Mouse (Mus musculus) thymus, adult 2 months (tissue): ENCODE results near the gene Ankrd36. TPM values are rescaled to one million over a fixed set of nuclear protein-coding genes. Genes with fewer than 3 reads are reported as not detected.

ENCODE experiments used
- DNase-seq: peaks from one replicate; pipeline ENCODE4 v3.0.0; 2021
- H3K27ac ChIP-seq: fragments of 200-500 bp; 2 replicates; pipeline ENCODE4 v1.5.1; 2012; ENCODE audit warnings: low read length, control low read depth; ENCODE audit not compliant: control insufficient read depth, insufficient read depth
- H3K27me3 ChIP-seq: fragments of 200-500 bp; 2 replicates; pipeline ENCODE4 v1.6.1; 2012; ENCODE audit warnings: mild to moderate bottlenecking, low read length, moderate library complexity, mixed read lengths; ENCODE audit not compliant: control insufficient read depth, insufficient read depth
- H3K36me3 ChIP-seq: fragments of 200-500 bp; 2 replicates; pipeline ENCODE4 v1.6.1; 2012; ENCODE audit warnings: mild to moderate bottlenecking, low read length, moderate library complexity; ENCODE audit not compliant: control insufficient read depth, insufficient read depth
- H3K4me1 ChIP-seq: fragments of 200-500 bp; replicated peaks from 2 replicates; pipeline ENCODE4 v1.6.1; 2012; ENCODE audit warnings: low read length; ENCODE audit not compliant: control insufficient read depth, insufficient read depth
- H3K4me3 ChIP-seq: fragments of 200-500 bp; 2 replicates; pipeline ENCODE4 v1.5.1; 2012; ENCODE audit warnings: mild to moderate bottlenecking, low read length, control low read depth, moderate library complexity; ENCODE audit not compliant: control insufficient read depth, insufficient read depth
- CTCF ChIP-seq: fragments of 200-500 bp; IDR thresholded peaks from 2 replicates; pipeline ENCODE4 v1.5.1; 2012; ENCODE audit warnings: mild to moderate bottlenecking, control low read depth, low read length, moderate library complexity, borderline replicate concordance; ENCODE audit not compliant: control insufficient read depth, poor library complexity, insufficient read depth; ENCODE audit errors: extremely low read depth
- POLR2A ChIP-seq: fragments of 200-500 bp; IDR thresholded peaks from 2 replicates; pipeline ENCODE4 v1.6.1; 2012; ENCODE audit warnings: mild to moderate bottlenecking, low read length, control low read depth, moderate library complexity; ENCODE audit not compliant: control insufficient read depth, poor library complexity, insufficient read depth; ENCODE audit errors: extremely low read depth
- WGBS: fragments of 180-500 bp; shearing (Covaris S2); methylation state at CpG from one replicate; pipeline ENCODE4 v1.1.7; 2018; 5-methylcytosine and 5-hydroxymethylcytosine counted together
- polyA plus RNA-seq: library from polyadenylated mRNA; depleted of rRNA; stranded (reverse); fragments of >200 nt; gene quantifications from 2 replicates; pipeline ENCODE4 v1.2.3, GENCODE M21; 2012

Gene Ankrd36
- polyA plus RNA-seq, 1 experiment = not detected

DNA sequence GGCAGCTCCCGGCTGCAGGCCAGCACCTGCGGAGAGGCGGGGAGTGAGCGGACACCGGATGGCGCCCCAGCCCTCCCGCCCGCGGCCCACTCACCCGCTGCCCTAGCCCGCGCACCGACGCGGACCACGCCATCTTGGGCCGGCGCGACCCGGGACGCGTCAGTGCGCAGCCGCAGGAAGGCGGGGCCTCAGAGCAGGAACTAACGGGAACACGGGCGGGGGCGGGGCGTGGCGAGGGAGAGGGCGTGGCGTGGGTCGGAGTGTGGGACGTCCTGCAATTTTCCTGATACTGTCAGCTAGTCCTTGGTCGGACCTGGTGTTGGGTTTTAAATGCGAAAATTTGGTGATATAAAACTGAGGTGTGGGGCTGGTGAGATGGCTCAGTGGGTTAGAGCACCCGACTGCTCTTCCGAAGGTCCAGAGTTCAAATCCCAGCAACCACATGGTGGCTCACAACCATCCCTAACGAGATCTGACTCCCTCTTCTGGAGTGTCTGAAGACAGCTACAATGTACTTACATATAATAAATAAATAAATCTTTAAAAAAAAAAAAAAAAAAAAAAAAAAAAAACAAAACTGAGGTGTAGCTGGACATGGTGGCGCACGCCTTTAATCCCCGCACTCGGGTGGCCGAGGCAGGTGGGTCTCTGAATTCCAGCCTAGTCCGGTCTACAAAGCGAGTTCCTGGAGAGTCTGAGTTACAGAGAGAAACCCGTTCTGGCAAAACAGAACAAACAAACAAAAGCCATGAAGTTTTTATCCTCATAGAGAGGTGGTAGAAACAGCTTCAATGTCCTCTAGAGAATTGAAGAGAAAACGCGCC lies 138.3 kb downstream of the Ankrd36 start:
- Histone ChIP-seq H3K27me3 (no peaks in the 10 kb centered on the region), H3K4me3 (peak overlapping the region; percentile 88), H3K27ac (no peak overlapping the region), H3K4me1 (peaks cover 9% of the 10 kb centered on the region), H3K36me3 (peaks cover 8% of the 10 kb centered on the region; the same call in 1 of the 2 replicates)
- no peak for TF ChIP-seq CTCF
- TF ChIP-seq POLR2A = peak; percentile 89
- DNase-seq = peak; percentile 90
- 18% methylated on average over 50 of the region's 50 CpGs for WGBS

DNA sequence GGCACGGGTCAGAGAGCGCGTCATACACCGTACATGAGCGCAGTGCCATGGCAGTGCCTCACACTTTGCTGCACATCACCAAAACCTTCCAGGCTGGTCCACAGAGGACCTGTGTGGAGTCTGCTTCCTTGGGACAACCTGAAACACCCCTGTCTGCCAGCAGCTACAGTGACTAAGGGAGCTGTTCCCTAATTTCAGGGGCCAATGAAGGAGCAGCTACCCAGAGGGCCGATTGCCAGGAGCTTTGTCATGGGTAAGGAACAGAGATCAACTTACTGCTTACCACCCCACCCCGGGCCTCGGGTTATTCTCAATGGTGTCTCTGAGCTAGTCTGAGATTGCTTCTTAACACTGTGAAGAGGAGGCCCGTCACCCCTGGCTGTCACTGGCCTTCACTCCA lies 145.7 kb downstream of the Ankrd36 start:
- Histone ChIP-seq H3K27me3 (no peaks in the 10 kb centered on the region), H3K27ac (no peak overlapping the region), H3K4me1 (no peaks in the 10 kb centered on the region), H3K4me3 (no peak overlapping the region), H3K36me3 (peaks cover 26% of the 10 kb centered on the region)
- no peak for TF ChIP-seq POLR2A
- no peak for TF ChIP-seq CTCF
- DNase-seq = no peak
- WGBS = 92% methylated on average over 9 of the region's 9 CpGs

DNA sequence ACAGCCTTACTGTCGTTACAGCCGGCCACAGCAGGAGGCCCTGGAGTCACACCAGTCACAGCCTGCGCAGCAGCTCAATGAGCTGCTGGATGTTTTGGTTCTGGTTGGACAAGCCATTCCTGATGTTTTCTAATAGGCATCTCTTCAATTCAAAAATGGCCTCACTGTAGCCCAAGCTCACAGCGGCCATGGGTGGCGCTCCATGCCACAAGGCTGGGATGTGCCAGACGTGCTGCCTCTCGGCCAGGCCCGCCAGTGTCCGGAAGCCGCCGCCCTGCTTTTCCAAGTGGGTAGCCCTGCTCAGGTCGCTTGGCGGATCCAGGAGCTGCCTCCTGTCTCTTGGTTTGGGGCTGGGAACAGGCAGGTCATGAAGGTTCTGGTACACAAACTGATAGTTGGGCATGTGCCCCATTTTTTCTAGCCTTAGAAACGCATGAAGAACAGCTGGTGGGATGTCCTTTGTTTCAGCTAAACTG lies 146.2 kb downstream of the Ankrd36 start, which contains the start of gene Mrps24:
TSS of gene Mrps24 (minus strand) at position 51 of the 476 bp plus-strand sequence.
- TF ChIP-seq POLR2A (no peak), CTCF (no peak)
- H3K27ac ChIP-seq = no peak within 1 kb of the TSS
- no peaks in the 10 kb centered on the region for H3K27me3 ChIP-seq
- WGBS = 97% methylated on average over 14 of the region's 14 CpGs
- H3K36me3 ChIP-seq = peaks cover 26% of the 10 kb centered on the region
- H3K4me1 ChIP-seq = no peaks in the 10 kb centered on the region
- DNase-seq = no peak
- H3K4me3 ChIP-seq = no peak within 1 kb of the TSS

DNA sequence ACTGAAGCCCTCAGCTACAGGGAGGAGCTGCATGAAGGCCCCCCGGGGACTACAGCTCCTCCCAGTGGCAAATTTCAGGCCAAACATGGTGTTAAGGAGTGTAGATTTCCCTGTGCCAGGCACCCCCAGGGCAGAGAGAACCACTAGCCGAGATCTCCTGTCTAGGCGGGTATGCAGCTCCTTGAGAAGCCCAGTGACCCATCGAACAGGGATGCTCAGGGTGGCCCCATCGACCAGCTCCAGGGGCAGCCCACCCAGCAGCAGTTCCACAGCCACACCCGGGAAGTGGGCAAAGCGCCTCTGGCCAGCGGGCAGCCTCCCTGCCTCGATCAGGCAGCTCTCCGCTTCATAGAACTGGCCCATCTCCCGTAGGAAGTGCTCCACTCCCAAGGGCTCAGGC lies 146.8 kb downstream of the Ankrd36 start:
- TF ChIP-seq POLR2A = no peak
- no peak for TF ChIP-seq CTCF
- DNase-seq = no peak
- WGBS = 97% methylated on average over 11 of the region's 11 CpGs
- H3K27me3 ChIP-seq = no peaks in the 10 kb centered on the region
- H3K4me3 ChIP-seq = no peak overlapping the region
- peaks cover 26% of the 10 kb centered on the region for H3K36me3 ChIP-seq
- no peaks in the 10 kb centered on the region for H3K4me1 ChIP-seq
- no peak overlapping the region for H3K27ac ChIP-seq

DNA sequence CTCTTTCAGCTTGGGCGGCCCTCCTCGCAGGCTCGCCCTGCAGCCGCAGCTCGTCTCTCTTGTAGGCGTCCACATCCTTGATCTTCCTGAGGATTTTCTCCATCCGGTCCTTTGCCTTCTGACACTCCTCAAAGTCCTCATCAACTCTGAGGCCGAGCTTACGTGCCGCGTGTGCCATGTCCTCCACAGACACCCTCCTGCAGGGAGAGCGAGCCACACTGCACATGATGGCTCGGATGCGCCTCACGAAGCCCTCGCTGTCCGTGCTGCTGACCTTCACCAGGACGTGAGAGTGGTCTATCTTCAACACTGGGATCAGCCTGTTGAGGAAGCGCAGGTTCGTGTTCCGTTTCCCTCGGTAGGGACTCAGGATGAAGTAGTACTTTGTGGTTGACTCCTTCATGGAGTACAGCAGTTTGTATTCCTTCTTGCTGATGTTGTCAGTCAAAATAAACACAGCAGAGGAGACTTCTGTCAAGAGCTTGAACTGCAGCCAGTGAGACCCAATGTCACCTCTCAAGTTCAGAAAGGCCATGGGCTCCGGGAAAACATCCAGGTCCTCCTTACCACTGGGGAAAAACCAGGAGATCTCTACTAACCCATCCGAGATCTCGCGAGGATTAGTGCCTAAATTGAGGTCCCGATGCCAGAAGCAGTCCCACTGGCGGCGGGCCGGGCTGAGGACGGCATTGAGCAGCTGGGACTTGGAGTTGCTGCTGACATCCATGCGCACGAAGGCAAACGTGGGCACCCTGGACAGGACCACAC lies 147.6 kb downstream of the Ankrd36 start:
- Histone ChIP-seq H3K36me3 (peaks cover 31% of the 10 kb centered on the region), H3K4me1 (no peaks in the 10 kb centered on the region)

DNA sequence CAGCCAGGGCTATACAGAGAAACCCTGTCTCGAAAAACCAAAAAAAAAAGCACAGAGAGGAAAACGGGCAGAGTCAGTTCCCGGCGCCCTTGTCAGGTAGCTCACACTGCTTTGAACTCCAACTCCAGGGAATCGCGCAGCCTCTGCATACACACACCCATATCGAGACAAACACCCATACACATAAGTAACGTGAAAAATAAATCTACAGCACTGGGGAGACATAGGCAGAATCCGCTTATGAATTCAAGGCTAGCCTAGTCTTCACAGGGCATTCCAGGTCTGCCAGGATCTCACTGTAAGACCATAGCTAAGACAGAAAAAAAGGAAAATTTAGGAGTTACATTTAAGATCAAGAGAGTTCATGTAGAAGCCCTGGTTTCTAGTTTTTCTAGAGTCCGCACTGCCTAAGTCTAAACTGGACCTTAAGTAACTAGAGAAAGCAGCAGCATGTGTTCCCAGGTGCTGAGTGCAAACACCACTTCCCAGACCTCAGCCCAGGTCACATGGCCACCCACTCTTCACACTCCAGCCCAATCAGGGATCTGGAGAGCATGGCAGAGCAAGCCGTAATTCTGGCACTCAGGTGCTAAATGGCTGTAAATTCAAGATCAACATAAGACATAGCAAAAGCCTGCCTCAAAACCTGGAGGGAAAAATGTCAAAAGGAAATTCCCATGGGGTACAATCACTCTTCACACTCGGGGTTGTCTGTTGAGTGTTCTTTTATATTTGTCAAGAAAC lies 149.3 kb downstream of the Ankrd36 start:
- Histone ChIP-seq H3K4me3 (no peak overlapping the region), H3K27ac (no peak overlapping the region), H3K4me1 (no peaks in the 10 kb centered on the region), H3K36me3 (peaks cover 37% of the 10 kb centered on the region), H3K27me3 (no peaks in the 10 kb centered on the region)
- no peak for DNase-seq
- 98% methylated on average over 12 of the region's 12 CpGs for WGBS
- TF ChIP-seq POLR2A (no peak), CTCF (no peak)

More for the DNA sequence above, 147.6 kb downstream of the Ankrd36 start:
- no peak for DNase-seq
- Histone ChIP-seq H3K27ac (no peak overlapping the region), H3K4me3 (no peak overlapping the region), H3K27me3 (no peaks in the 10 kb centered on the region)
- WGBS = 98% methylated on average over 34 of the region's 34 CpGs
- no peak for TF ChIP-seq POLR2A
